Mouse (Mus musculus): ENCODE measurements around the gene Gm884.
A peak's percentile ranks its signal among the peaks of the same experiment; 100 is the strongest.

Gene Gm884

GRCm38 (mm10) chr11:103621040-103621439, at the start of gene Gm884:
Gene Gm884 (minus strand): TSS chr11:103621140.
- no peak for DNase-seq (ENCODE audit: low spot score in 2 of 2)

- no peak for DNase-seq (ENCODE audit: low spot score in 2 of 2)
Measured at GRCm38 (mm10) chr11:103666907-103667426, 46.0 kb upstream of the Gm884 start.

DNA sequence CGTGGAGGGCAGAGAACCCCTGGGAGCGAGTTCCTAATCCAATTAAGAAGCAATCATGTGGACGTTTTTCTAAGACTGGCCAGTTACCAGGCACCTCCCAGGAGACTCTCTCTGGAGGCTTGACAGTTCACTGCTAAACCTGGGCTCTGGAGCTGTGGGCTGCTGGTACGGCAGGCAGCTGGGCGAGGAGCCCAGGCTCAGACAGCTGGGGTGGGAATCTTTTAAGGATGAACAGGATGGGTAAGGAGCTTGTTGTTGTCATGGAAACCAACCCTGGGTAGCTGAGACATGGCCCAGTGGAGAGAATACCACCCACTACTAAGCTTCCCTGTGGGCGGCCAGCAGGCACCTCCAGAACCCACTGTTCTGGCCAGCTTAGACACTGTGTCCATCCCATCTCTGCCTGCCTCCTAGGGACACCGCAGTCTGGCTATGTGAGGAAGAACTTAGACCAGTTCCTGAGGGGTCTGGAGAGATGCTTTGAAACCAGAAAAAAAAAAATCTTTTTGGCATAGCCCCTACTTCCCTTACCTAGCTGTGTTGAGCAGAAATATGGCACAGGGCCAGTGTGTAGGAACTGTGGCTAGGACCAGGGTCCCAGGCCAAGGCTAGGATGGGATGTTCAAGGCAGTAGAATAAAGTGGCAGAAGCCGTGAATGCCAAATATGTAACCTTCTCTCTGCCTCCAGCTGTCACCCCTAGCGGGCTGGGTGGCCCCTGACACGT, 45.4 kb upstream of the Gm884 start:
- no peak for DNase-seq (ENCODE audit: low spot score in 2 of 2)

GRCm38 (mm10) chr11:103665695-103666094, 44.8 kb upstream of the Gm884 start:
- DNase-seq (ENCODE audit: low spot score in 2 of 2): no peak

- DNase-seq (ENCODE audit: low spot score in 2 of 2): no peak
Measured at GRCm38 (mm10) chr11:103663119-103663518, 42.2 kb upstream of the Gm884 start.

GRCm38 (mm10) chr11:103662546-103662945, 41.6 kb upstream of the Gm884 start:
- DNase-seq (ENCODE audit: low spot score in 2 of 2): no peak

DNA sequence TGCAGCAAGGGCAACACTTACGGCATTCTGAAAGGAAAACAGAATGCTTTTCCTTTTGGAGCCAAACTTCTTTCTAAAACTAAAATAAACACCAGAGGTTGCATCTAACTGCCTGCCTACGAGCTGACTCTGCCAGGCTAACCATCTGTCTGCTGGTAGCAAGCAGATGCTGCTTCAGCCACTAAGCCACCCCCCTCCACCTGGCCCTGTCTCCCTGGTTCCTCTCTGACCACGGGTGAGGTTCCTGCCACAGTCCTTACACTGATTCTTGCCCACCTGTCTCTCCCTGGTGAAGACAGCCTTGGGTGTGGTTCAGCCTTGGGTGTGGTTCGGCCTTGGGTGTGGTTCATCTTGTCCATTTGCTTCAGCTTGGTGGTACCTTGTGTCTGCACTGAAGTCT, 40.9 kb upstream of the Gm884 start:
- DNase-seq (ENCODE audit: low spot score in 2 of 2): no peak

GRCm38 (mm10) chr11:103658189-103658588, 37.2 kb upstream of the Gm884 start:
- DNase-seq (ENCODE audit: low spot score in 2 of 2): no peak

DNA sequence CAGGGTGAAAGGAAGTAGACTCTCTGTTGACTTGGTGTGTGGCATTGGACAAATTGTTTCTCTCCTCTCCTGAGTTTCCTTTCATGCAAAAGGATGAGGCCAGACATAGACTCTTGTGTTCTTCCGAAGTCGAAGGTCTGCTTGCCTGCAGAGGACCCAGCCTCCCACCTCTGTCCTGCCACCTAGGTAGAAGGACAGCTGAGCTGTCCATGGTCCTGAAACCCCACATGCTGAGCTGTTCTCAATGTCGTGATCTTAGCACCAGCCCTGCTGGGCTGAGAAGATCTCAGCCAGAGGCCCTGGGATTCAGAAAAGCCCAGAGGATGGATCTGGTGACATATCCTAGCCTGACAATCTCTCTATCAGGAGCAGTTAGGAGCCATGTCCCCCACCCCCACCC, 35.6 kb upstream of the Gm884 start:
- DNase-seq (ENCODE audit: low spot score in 2 of 2): peak in 1 of 2 experiments; percentile 15

GRCm38 (mm10) chr11:103653359-103653965, 32.5 kb upstream of the Gm884 start:
- DNase-seq (ENCODE audit: low spot score in 2 of 2): no peak

GRCm38 (mm10) chr11:103651426-103651825, 30.5 kb upstream of the Gm884 start:
- DNase-seq (ENCODE audit: low spot score in 2 of 2): no peak

DNA sequence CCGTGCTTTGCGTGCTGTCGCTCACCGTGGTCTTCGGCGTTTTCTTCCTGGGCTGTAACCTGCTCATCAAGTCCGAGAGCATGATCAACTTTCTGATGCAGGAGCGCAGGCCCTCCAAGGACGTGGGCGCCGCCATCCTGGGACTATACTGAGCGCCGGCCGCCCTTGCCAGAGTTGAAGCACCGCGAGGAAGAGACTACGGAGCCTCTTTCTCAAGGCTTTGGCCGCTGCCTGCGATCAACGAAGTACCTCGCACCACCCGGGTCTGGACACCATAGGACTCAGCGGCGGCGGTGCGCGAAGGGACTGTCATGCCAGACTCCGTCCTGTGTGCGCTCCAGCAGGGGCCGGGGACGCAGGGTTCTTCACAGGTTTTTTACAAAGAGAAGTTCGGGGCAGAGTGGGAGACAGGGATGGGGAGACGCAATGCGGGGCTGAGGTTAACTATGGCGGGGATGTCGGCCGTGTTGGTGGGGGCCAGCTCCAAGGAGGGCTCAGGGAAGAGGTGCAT, 29.1 kb upstream of the Gm884 start:
- DNase-seq (ENCODE audit: low spot score in 2 of 2): no peak

GRCm38 (mm10) chr11:103649301-103649982, 28.5 kb upstream of the Gm884 start, which contains the start of gene Rprml:
Gene Rprml (plus strand): TSS chr11:103649570.
- DNase-seq (ENCODE audit: low spot score in 2 of 2): peak in 1 of 2 experiments; percentile 6

DNA sequence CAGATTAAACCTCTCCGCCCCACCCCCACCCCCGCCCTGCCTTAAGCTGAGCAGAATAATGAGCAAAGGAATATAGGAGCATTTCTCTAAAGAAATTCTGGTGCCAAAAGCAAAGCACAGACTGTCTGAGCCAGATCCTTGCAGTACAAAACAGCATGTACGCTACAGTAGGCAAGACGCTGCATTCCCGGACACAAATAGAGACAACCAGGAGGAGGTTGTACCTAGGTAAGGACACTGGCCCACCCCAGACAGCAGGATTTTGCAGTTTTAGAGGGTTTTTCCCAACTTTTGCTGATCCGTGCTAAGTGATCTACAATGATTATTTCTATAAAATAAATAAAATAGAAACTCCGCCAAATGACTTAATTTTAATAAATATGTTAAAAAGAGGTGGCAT, 27.7 kb upstream of the Gm884 start:
- no peak for DNase-seq (ENCODE audit: low spot score in 2 of 2)

DNA sequence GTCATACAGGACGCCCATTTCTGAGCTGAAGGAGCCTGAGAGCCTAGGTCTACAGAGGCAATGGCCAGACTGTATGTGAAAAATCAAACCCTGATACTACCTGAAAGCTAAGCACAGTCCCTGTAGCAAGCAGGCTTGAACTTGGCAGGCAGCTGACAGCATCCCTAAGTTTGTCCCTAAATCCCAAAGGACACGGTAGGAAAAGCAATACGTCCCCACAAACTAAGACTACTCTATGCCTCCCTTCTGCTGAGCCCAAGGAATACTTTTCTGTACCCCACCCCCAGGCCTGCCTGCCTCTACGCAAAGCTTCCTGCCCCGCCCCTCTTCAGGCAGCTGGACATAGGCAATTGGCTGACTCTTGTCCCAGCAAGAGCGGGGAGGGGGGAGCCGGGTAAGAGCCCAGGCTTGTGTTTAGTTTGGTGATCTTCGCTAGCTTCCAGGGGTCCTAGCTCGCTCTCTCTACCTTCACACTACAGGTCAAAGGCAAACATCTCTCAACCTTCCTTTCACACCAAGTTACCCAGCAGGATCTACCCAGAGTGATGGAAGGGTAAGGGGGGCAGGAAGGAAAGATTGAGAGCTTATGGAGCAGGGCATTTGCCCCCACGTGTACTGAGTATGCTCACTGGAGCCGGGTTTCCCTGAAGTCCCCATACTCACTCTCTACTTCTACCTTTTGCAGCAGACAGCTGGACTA, 27.1 kb upstream of the Gm884 start:
- no peak for DNase-seq (ENCODE audit: low spot score in 2 of 2)

- no peak for DNase-seq (ENCODE audit: low spot score in 2 of 2)
Measured at GRCm38 (mm10) chr11:103646301-103646700, 25.4 kb upstream of the Gm884 start.

DNA sequence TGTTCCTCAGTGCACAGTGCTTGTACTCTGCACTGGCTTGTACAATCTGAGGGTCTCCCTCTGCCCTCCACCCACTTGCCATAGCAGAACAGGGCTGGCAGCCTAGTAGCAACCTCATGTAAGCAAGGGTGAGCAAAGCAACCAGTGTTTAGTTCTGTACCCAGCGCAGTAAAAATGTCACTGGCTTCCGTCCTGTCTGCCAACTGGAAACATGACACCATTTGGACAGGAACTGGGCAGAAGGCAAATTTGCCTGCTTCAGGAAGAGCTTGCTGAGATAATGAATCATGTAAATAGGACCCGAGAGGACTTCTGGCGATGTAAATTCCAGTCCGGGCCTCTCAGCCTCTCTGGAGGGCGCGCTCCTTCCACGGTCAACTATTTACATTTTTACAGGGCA, 24.8 kb upstream of the Gm884 start:
- DNase-seq (ENCODE audit: low spot score in 2 of 2): no peak

GRCm38 (mm10) chr11:103643211-103643610, 22.3 kb upstream of the Gm884 start:
- DNase-seq (ENCODE audit: low spot score in 2 of 2): no peak

GRCm38 (mm10) chr11:103639407-103639946, 18.5 kb upstream of the Gm884 start:
- peak; percentile 14 to 16 for DNase-seq (ENCODE audit: low spot score in 2 of 2)

GRCm38 (mm10) chr11:103638790-103639189, 17.9 kb upstream of the Gm884 start, which contains the start of gene Lyzl6:
Gene Lyzl6 (minus strand): TSS chr11:103638890.
- no peak for DNase-seq (ENCODE audit: low spot score in 2 of 2)

DNA sequence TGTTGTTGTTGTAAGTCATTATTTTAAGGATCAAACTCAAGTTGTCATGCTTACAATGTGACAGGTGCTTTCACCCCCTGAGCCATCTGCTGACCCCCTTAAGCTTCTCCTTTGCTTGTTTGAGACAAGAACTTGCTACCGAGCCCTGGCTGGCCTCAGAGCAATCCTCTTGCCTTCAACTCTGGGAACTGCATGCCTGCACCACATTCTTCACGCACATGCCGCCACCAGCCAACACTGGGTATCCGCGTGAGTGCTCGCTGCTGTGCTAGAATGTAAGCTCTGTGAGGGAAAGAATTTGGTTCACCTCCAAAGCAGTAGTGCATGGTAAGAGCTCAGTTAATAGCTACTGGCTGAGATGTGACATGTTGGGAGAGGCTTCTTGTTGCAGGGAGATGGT, 15.3 kb upstream of the Gm884 start:
- no peak for DNase-seq (ENCODE audit: low spot score in 2 of 2)

Data from urinary bladder, adult 18-20 months (tissue).